Mouse (Mus musculus): Measurements from ENCODE around the gene Gm49403. TPM values are rescaled to one million over a fixed set of nuclear protein-coding genes. Genes with fewer than 3 reads are reported as not detected.

Gm49403 gene
- polyA plus RNA-seq, 1 experiment = not detected

DNA sequence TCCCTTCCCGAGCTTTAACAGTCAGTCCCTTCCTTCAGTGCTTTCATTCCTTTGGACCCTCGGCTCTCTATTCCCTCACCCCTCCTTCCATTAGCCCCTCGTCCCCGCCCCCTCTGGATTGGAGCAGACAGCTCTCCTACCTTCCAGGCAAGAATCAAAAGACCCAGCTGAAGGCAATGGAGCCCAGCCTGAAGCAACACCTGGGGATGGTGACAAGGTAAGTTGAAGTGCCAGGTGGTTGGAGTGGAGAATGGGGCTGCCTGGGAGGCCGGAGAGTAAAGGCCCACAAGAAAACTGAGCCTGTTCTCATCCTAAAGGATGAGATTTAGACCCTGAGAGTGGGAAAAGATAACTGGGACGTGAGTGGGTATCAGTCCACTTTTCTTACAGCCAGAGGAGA, 24.8 kb downstream of the Gm49403 start:
- Histone ChIP-seq H3K27ac (ENCODE audit: insufficient read depth, low read length) (no peak overlapping the region), H3K4me1 (ENCODE audit: control insufficient read depth, insufficient read depth, low read length) (no peaks in the 10 kb centered on the region), H3K4me3 (ENCODE audit: insufficient read depth, low read length) (no peak overlapping the region)
- TF ChIP-seq POLR2A (IDR thresholded peaks at IDR 0.05; ENCODE audit: low read depth, low read length) = no peak
- no peak for TF ChIP-seq CTCF (IDR thresholded peaks at IDR 0.05; ENCODE audit: borderline replicate concordance, insufficient read depth, low read length)

DNA sequence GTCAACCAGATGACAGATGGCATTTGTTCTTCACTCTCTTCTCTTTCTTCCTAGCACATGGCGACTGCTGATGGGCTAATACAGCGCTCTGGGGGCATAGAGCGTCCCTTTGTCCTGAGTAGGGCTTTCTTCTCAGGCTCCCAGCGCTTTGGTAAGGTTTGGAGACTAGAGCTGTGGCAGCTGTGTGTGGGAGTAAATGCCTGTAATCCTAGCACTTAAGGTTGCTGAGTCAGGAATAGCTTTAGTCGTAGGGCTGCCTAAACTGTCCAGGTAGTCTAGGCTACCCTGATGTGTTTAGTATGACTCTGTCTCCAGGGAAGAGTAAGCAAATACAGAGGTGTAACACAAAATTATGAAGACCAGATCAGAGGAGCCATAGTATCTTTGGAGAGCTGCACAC, 28.1 kb downstream of the Gm49403 start:
- Histone ChIP-seq H3K4me3 (ENCODE audit: insufficient read depth, low read length) (no peak overlapping the region), H3K27ac (ENCODE audit: insufficient read depth, low read length) (no peak overlapping the region), H3K4me1 (ENCODE audit: control insufficient read depth, insufficient read depth, low read length) (no peaks in the 10 kb centered on the region)
- no peak for TF ChIP-seq POLR2A (IDR thresholded peaks at IDR 0.05; ENCODE audit: low read depth, low read length)
- no peak for TF ChIP-seq CTCF (IDR thresholded peaks at IDR 0.05; ENCODE audit: borderline replicate concordance, insufficient read depth, low read length)

GRCm38 (mm10) chr19:8914212-8914611, 30.5 kb downstream of the Gm49403 start:
- Histone ChIP-seq H3K4me1 (ENCODE audit: control insufficient read depth, insufficient read depth, low read length) (no peaks in the 10 kb centered on the region), H3K4me3 (ENCODE audit: insufficient read depth, low read length) (no peak overlapping the region), H3K27ac (ENCODE audit: insufficient read depth, low read length) (no peak overlapping the region)
- TF ChIP-seq CTCF (IDR thresholded peaks at IDR 0.05; ENCODE audit: borderline replicate concordance, insufficient read depth, low read length) = no peak
- no peak for TF ChIP-seq POLR2A (IDR thresholded peaks at IDR 0.05; ENCODE audit: low read depth, low read length)

DNA sequence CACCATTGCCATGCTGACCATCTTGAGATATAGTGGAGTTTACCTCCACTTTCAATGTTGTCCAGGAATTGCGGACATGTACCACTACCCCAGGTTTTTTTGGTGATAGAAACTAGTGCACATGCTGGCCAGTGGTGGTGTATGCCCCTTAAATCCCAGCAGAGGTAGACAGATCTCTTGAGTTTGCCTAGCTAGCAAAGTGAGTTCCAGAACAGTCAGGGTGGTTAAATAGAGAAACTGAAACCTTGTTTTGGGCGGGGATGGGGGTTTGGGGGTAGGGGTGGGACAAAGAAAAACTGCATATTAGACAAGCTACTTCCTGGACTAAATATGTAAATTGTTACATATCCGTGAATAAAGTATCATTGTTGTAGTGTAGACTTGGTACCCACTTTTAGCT, 35.3 kb downstream of the Gm49403 start:
- TF ChIP-seq POLR2A (IDR thresholded peaks at IDR 0.05; ENCODE audit: low read depth, low read length) = no peak
- TF ChIP-seq CTCF (IDR thresholded peaks at IDR 0.05; ENCODE audit: borderline replicate concordance, insufficient read depth, low read length) = no peak
- H3K4me3 ChIP-seq (ENCODE audit: insufficient read depth, low read length) = no peak overlapping the region
- 0 out of 2 replicates have a peak, but pooled peaks cover 4% of the 10 kb centered on the region for H3K4me1 ChIP-seq (ENCODE audit: control insufficient read depth, insufficient read depth, low read length)
- H3K27ac ChIP-seq (ENCODE audit: insufficient read depth, low read length) = no peak overlapping the region

GRCm38 (mm10) chr19:8919684-8920072, 35.9 kb downstream of the Gm49403 start:
- Histone ChIP-seq H3K27ac (ENCODE audit: insufficient read depth, low read length) (peak overlapping the region; percentile 79), H3K4me3 (ENCODE audit: insufficient read depth, low read length) (0 out of 2 replicates have a peak overlapping the region, but pooled peaks have one; percentile 7), H3K4me1 (ENCODE audit: control insufficient read depth, insufficient read depth, low read length) (0 out of 2 replicates have a peak, but pooled peaks cover 4% of the 10 kb centered on the region)
- no peak for TF ChIP-seq CTCF (IDR thresholded peaks at IDR 0.05; ENCODE audit: borderline replicate concordance, insufficient read depth, low read length)
- TF ChIP-seq POLR2A (IDR thresholded peaks at IDR 0.05; ENCODE audit: low read depth, low read length) = no peak; the same call in 1 of the 2 replicates

DNA sequence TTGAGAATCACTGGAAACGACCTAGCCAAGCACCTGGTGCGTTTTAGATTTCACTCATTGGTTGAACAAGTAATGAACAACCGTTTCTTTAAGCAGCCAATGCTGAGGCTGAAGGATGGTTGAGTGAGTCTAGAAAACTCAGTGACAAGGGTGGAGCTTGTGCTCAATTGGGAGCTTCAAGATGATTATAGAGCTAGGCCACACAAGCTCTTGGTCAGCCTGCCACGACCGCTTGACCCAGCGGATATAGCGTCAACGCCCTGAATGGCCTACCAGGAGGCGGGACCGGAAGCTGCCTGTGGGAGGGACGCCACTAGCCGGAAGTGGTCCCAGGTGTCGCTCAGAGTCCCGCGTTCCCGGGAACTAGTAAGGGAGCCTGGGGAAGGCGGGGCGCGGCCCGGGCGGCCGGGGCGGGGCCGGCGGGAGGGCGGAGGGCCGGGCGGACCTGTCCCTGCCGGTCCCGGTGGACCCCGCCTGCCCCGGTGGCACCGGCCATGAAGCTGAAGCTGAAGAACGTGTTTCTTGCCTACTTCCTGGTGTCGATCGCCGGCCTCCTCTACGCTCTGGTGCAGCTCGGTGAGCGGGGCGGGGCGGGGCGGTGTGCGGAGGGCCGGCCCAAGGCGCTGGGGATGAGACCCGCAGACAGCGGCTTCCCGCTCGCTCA, 36.5 kb downstream of the Gm49403 start, which contains the start of gene B3gat3:
B3gat3 (plus strand) TSS at position 302 of the 664 bp plus-strand sequence.
- Histone ChIP-seq H3K27ac (ENCODE audit: insufficient read depth, low read length) (peak within 1 kb of the TSS; percentile 79), H3K4me3 (ENCODE audit: insufficient read depth, low read length) (peak within 1 kb of the TSS; percentile 99), H3K4me1 (ENCODE audit: control insufficient read depth, insufficient read depth, low read length) (0 out of 2 replicates have a peak, but pooled peaks cover 4% of the 10 kb centered on the region)
- TF ChIP-seq CTCF (IDR thresholded peaks at IDR 0.05; ENCODE audit: borderline replicate concordance, insufficient read depth, low read length) = no peak
- TF ChIP-seq POLR2A (IDR thresholded peaks at IDR 0.05; ENCODE audit: low read depth, low read length) = peak; percentile 93

- H3K27ac ChIP-seq (ENCODE audit: insufficient read depth, low read length) = peak overlapping the region; percentile 79
- peak overlapping the region; percentile 99 for H3K4me3 ChIP-seq (ENCODE audit: insufficient read depth, low read length)
- H3K4me1 ChIP-seq (ENCODE audit: control insufficient read depth, insufficient read depth, low read length) = 0 out of 2 replicates have a peak, but pooled peaks cover 4% of the 10 kb centered on the region
- TF ChIP-seq CTCF (IDR thresholded peaks at IDR 0.05; ENCODE audit: borderline replicate concordance, insufficient read depth, low read length) (no peak), POLR2A (IDR thresholded peaks at IDR 0.05; ENCODE audit: low read depth, low read length) (no peak)
Measured at GRCm38 (mm10) chr19:8920836-8921291, 37.1 kb downstream of the Gm49403 start.

DNA sequence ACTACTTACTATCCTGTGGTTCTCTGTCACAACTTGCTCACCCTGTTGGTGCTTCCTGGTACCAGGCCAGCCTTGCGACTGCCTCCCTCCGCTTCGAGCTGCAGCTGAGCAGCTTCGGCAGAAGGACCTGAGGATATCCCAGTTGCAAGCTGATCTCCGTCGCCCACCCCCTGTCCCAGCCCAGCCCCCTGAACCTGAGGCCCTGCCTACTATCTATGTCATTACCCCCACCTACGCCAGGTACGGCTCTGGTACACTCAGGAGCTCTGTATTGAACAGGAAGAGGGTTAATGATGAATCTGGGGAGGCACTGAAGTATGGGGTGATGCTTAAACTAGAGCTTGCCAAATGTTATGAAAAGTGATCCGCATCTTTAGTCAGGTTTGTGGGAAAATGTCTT, 38.0 kb downstream of the Gm49403 start:
- TF ChIP-seq POLR2A (IDR thresholded peaks at IDR 0.05; ENCODE audit: low read depth, low read length) (no peak), CTCF (IDR thresholded peaks at IDR 0.05; ENCODE audit: borderline replicate concordance, insufficient read depth, low read length) (no peak)
- peak overlapping the region; percentile 99 for H3K4me3 ChIP-seq (ENCODE audit: insufficient read depth, low read length)
- H3K27ac ChIP-seq (ENCODE audit: insufficient read depth, low read length) = no peak overlapping the region
- H3K4me1 ChIP-seq (ENCODE audit: control insufficient read depth, insufficient read depth, low read length) = 0 out of 2 replicates have a peak, but pooled peaks cover 4% of the 10 kb centered on the region

GRCm38 (mm10) chr19:8926766-8927165, 43.0 kb downstream of the Gm49403 start:
- TF ChIP-seq POLR2A (IDR thresholded peaks at IDR 0.05; ENCODE audit: low read depth, low read length) (no peak), CTCF (IDR thresholded peaks at IDR 0.05; ENCODE audit: borderline replicate concordance, insufficient read depth, low read length) (no peak)
- H3K4me1 ChIP-seq (ENCODE audit: control insufficient read depth, insufficient read depth, low read length) = peaks cover 7% of the 10 kb centered on the region; the same call in 1 of the 2 replicates
- H3K27ac ChIP-seq (ENCODE audit: insufficient read depth, low read length) = no peak overlapping the region
- no peak overlapping the region for H3K4me3 ChIP-seq (ENCODE audit: insufficient read depth, low read length)

- H3K27ac ChIP-seq (ENCODE audit: insufficient read depth, low read length) = no peak overlapping the region
- TF ChIP-seq CTCF (IDR thresholded peaks at IDR 0.05; ENCODE audit: borderline replicate concordance, insufficient read depth, low read length) (no peak), POLR2A (IDR thresholded peaks at IDR 0.05; ENCODE audit: low read depth, low read length) (no peak)
- no peak overlapping the region for H3K4me3 ChIP-seq (ENCODE audit: insufficient read depth, low read length)
- H3K4me1 ChIP-seq (ENCODE audit: control insufficient read depth, insufficient read depth, low read length) = peaks cover 3% of the 10 kb centered on the region; the same call in 1 of the 2 replicates
Measured at GRCm38 (mm10) chr19:8927891-8928525, 44.3 kb downstream of the Gm49403 start.
